Mouse (Mus musculus) small intestine, adult 2 months (tissue): ENCODE measurements around the gene 1110002E22Rik. TPM values are rescaled to one million over a fixed set of nuclear protein-coding genes. Genes with fewer than 3 reads are reported as not detected.

ENCODE experiments used
- H3K27ac ChIP-seq: fragments of 200-500 bp; 2 replicates; pipeline ENCODE4 v1.5.1; 2012; ENCODE audit warnings: low read depth, low read length, control low read depth, inconsistent platforms; ENCODE audit not compliant: insufficient read depth
- H3K27me3 ChIP-seq: fragments of 200-500 bp; 2 replicates; pipeline ENCODE4 v1.6.1; 2012; ENCODE audit warnings: mild to moderate bottlenecking, moderate library complexity, low read length, inconsistent platforms; ENCODE audit not compliant: control insufficient read depth, insufficient read depth
- H3K36me3 ChIP-seq: fragments of 200-500 bp; 2 replicates; pipeline ENCODE4 v1.6.1; 2012; ENCODE audit warnings: mild to moderate bottlenecking, low read length, control low read depth, inconsistent platforms; ENCODE audit not compliant: control insufficient read depth, insufficient read depth
- H3K4me1 ChIP-seq: fragments of 200-500 bp; 2 replicates; pipeline ENCODE4 v1.6.1; 2012; ENCODE audit warnings: low read length, inconsistent platforms, mixed read lengths; ENCODE audit not compliant: control insufficient read depth, insufficient read depth, insufficient read length
- H3K4me3 ChIP-seq: fragments of 200-500 bp; 2 replicates; pipeline ENCODE4 v1.5.1; 2012; ENCODE audit warnings: low read depth, mild to moderate bottlenecking, control low read depth, inconsistent platforms, low read length, moderate library complexity
- CTCF ChIP-seq: fragments of 200-500 bp; IDR thresholded peaks from 2 replicates; pipeline ENCODE4 v1.5.1; 2012; ENCODE audit warnings: low read depth, mild to moderate bottlenecking, control low read depth, inconsistent platforms, low read length, moderate library complexity, mixed read lengths; ENCODE audit not compliant: insufficient replicate concordance, insufficient read length; ENCODE audit errors: extremely low read depth
- POLR2A ChIP-seq: fragments of 200-500 bp; IDR thresholded peaks from 2 replicates; pipeline ENCODE4 v1.6.1; 2012; ENCODE audit warnings: low read depth, mild to moderate bottlenecking, control low read depth, inconsistent platforms, low read length, moderate library complexity
- WGBS: fragments of 180-500 bp; shearing (Covaris S2); methylation state at CpG from one replicate; pipeline ENCODE4 v1.1.7; 2018; 5-methylcytosine and 5-hydroxymethylcytosine counted together
- polyA plus RNA-seq: library from polyadenylated mRNA; depleted of rRNA; stranded (reverse); fragments of >200 nt; gene quantifications from 2 replicates; pipeline ENCODE4 v1.2.3, GENCODE M21; 2012

The 1110002E22Rik gene
- polyA plus RNA-seq, 1 experiment = 0.04 TPM

DNA sequence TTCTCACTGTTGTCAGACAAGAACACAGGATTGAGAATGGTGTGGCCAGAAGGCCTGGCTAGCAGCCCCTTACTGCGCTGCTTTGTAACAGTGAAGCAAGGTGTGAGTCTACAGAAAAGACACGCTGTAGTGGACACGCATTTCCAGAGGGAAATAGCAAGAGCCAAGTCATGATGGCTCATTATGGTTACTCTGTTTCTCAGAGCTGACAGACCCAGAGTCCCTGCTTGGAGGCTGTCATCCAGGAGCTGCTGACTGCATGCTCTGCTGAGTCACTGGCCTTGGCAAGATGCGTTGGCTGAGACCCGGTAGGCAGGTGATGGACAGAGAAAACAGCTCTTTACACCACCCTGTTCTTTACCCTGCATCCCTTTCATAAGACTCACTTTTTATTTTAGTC, 35.5 kb upstream of the 1110002E22Rik start:
- H3K27ac ChIP-seq = no peak overlapping the region
- H3K4me1 ChIP-seq = peaks cover 5% of the 10 kb centered on the region; the same call in 1 of the 2 replicates
- H3K36me3 ChIP-seq = no peaks in the 10 kb centered on the region
- H3K4me3 ChIP-seq = no peak overlapping the region
- no peaks in the 10 kb centered on the region for H3K27me3 ChIP-seq
- 78% methylated on average over 5 of the region's 5 CpGs for WGBS
- TF ChIP-seq CTCF (no peak), POLR2A (no peak)

DNA sequence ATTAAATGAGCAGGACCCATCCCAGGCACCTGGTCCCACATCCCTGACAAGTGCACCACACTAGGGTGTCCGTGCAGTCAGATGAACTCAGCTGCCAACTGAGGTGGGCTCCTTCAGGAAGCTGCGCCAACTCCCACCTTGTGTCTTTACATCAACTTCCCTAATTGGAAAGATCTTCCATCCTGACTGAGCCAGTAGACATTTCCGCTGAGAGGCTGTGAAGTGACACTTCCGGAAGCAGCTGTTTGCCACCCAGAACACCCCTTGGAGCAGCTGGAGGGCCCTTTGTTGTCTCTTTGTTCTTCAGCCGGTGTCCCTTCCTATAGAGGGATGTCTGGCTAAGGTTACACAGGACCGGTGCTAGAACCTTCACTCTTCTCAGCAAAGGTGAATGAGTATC, 34.3 kb upstream of the 1110002E22Rik start:
- no peak overlapping the region for H3K27ac ChIP-seq
- no peak overlapping the region for H3K4me3 ChIP-seq
- no peak for TF ChIP-seq CTCF
- no peak for TF ChIP-seq POLR2A
- WGBS = 88% methylated on average over 6 of the region's 6 CpGs
- no peaks in the 10 kb centered on the region for H3K36me3 ChIP-seq
- H3K27me3 ChIP-seq = no peaks in the 10 kb centered on the region
- H3K4me1 ChIP-seq = peaks cover 5% of the 10 kb centered on the region; the same call in 1 of the 2 replicates

DNA sequence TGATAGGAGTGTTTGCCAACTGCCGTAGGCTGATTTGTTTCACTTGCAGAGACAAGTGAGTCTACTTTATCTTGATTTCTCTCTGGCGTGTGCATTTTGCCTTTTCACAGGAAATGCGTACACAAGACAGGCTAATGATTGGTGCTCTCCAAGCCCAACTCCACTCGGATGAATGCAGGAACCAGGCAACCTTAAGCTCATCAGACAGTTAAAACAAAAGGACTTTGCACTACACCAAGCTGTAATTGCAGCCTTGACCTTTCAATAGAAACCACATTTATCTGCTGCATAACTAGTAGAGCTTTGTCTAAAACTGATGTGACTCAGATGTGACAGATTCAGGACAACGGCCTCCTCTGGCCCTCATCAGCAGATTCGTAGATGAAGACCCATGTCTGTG, 30.9 kb upstream of the 1110002E22Rik start:
- H3K4me3 ChIP-seq = no peak overlapping the region
- H3K4me1 ChIP-seq = no peaks in the 10 kb centered on the region; the same call in 1 of the 2 replicates
- H3K27me3 ChIP-seq = no peaks in the 10 kb centered on the region
- H3K36me3 ChIP-seq = no peaks in the 10 kb centered on the region
- 46% methylated on average over 6 of the region's 6 CpGs for WGBS
- no peak overlapping the region for H3K27ac ChIP-seq
- TF ChIP-seq CTCF = no peak
- no peak for TF ChIP-seq POLR2A

DNA sequence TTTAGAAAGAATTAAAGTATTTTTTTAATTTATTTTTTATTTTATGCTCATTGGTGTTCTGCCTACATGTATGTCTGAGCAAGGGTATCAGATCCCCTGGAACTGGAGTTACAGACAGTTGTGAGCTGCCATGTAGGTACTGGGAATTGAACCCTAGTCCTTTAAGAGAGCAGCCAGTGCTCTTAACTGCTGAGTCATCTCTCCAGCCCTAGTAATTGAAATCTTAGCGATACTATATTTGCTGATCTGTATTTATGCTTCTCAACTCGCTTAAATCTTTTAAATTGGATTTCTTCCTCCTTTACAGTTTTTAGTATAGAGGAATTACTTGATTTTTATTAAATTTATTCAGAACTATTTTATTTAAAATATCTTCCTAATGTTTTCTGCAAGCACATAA, 23.9 kb upstream of the 1110002E22Rik start:
- WGBS = 66% methylated on average over 2 of the region's 2 CpGs
- no peak overlapping the region for H3K27ac ChIP-seq
- H3K4me1 ChIP-seq = no peaks in the 10 kb centered on the region
- no peaks in the 10 kb centered on the region for H3K27me3 ChIP-seq
- H3K4me3 ChIP-seq = no peak overlapping the region
- no peaks in the 10 kb centered on the region for H3K36me3 ChIP-seq
- TF ChIP-seq CTCF = no peak
- TF ChIP-seq POLR2A = no peak

DNA sequence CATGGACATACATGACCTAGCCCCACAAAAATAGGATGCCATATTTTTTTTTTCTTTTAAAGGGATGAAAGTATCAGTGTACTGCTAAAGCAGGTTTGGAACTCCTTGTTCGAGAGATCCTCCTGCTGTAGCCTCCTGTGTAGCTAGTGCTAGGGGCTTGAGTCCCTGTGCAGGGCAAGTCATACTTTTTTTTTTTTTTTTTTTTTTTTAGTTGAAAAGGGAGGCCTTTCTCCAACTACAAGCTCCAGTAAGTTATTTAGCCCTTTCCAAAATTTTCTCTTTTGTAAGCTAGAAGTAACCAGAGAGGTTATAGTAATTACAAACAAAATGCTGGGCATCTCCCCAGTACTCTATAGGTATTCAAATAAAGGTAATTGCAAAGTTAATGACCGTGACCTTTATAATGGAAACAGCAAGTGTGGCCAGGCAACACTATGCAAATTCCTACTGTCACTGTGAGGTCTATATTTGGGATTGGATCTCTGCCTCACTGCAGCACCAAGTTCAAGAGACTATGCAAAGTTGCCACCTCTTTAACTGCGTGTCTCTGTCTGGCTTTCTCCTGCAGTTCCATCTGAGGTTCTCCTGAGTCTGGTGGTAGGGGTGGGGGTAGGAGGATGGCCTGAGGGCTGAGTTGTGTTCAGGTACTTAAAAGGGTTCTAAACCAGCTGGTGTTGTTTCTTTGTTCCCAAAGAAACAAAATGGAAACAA, 23.1 kb upstream of the 1110002E22Rik start:
- H3K4me3 ChIP-seq = no peak overlapping the region
- no peaks in the 10 kb centered on the region for H3K36me3 ChIP-seq
- no peaks in the 10 kb centered on the region for H3K27me3 ChIP-seq
- H3K27ac ChIP-seq = no peak overlapping the region
- no peaks in the 10 kb centered on the region for H3K4me1 ChIP-seq
- 76% methylated on average over 3 of the region's 3 CpGs for WGBS
- TF ChIP-seq POLR2A (no peak), CTCF (no peak)

DNA sequence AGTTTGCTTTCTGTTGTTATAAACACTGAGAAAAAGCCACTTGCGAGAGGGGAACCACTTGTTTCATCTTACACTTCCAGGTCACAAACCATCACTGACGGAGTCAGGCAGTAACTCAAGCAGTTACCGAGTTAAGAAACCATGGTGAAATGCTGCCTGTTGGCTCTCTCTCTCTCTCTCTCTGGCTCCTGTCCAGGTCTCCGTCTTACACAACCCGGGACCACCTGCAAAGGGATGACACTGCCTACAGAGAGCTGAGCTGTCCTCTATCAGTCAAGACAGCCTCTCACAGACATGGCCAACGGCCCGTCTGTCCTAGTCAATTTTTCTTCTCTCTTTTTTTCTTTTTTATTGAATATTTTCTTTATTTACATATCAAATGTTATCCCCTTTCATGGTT, 21.5 kb upstream of the 1110002E22Rik start:
- 77% methylated on average over 7 of the region's 7 CpGs for WGBS
- no peaks in the 10 kb centered on the region for H3K27me3 ChIP-seq
- TF ChIP-seq POLR2A (no peak), CTCF (no peak)

DNA sequence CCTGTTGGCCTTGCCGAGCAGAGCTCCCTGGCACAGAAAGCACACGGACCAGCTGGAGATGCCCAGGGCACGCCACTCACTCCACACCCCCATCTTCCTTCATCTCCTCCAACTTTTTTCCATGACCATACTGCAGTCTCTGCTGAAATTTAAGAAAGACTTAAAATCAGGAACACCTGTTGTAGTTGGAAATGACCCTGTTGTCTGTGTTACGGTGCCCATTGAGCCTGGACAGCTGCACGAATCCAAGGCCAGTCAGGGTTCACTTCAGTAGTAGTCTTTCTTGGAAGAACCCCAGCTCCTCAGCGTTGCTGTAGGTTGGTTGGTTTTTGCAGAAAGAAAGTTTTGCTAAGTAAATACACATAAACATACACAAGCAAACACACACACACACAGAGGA, 15.3 kb upstream of the 1110002E22Rik start:
- Histone ChIP-seq H3K27me3 (no peaks in the 10 kb centered on the region), H3K27ac (no peak overlapping the region), H3K4me3 (no peak overlapping the region), H3K36me3 (no peaks in the 10 kb centered on the region), H3K4me1 (no peaks in the 10 kb centered on the region)
- 84% methylated on average over 6 of the region's 6 CpGs for WGBS
- no peak for TF ChIP-seq POLR2A
- TF ChIP-seq CTCF = no peak

More for the DNA sequence above, 21.5 kb upstream of the 1110002E22Rik start:
- H3K4me3 ChIP-seq = no peak overlapping the region
- H3K36me3 ChIP-seq = no peaks in the 10 kb centered on the region
- no peaks in the 10 kb centered on the region for H3K4me1 ChIP-seq
- no peak overlapping the region for H3K27ac ChIP-seq
